Mouse (Mus musculus): ENCODE results near the gene Ppp1ca. TPM values are rescaled to one million over a fixed set of nuclear protein-coding genes. Genes with fewer than 3 reads are reported as not detected.

Ppp1ca gene
- polyA plus RNA-seq (2015; fragmentation: Nextera tagmentation; extraction: Ambion mirVana): 813 and 866 TPM in 2 replicates

DNA sequence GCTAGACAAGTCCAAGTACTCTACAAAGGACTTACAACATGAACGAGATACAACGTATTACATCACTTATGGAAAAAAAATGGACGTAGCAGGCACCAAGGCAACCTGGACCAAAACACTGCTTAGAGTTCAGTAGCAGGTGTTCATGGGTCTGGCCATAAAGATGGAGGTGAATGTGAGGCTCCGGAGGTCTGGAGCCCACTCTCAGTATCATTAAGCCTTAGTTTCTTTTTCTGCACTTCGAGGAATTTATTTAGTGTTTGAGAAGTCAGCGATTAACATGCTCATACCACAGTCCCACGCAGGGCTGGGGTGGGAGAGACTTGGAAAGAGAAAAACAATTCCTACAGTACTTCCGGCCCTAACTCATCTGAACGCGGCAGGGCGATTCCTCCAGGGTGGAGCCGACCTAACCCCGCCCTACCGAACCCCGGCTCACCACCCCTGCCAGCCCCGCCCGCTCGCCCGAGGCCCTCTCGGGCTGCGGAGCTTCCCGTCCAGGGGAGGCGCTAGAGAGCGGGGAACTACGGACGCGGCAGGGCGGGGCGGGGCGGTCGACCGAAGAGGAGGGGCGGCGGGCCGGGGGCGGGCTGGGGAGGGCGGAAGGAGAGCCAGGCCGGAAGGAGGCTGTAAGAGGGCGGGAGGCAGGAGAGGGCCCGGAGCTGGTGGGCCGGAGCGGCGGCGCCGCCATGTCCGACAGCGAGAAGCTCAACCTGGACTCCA lies at the start of gene Ppp1ca:
Gene Ppp1ca (plus strand): TSS at position 538 of the 723 bp plus-strand sequence.
- H3K4me2 ChIP-seq (ENCODE audit: low read depth, low read length): peak within 1 kb of the TSS; percentile 98
- peak within 1 kb of the TSS; percentile 99 for H3K9ac ChIP-seq (ENCODE audit: low read length)
- WGBS: 5% methylated on average over 42 of the region's 47 CpGs
- H3K9me3 ChIP-seq (replicated peaks; ENCODE audit: control insufficient read depth, low read length): no peaks in the 10 kb centered on the region
- peak; percentile 92 for ATAC-seq (replicated peaks; ENCODE audit: extremely low read depth, insufficient read depth, low FRiP score)
- peaks cover 30% of the 10 kb centered on the region for H3K36me3 ChIP-seq (ENCODE audit: control insufficient read depth, insufficient read depth)
- peaks cover 39% of the 10 kb centered on the region for H3K4me1 ChIP-seq (ENCODE audit: control insufficient read depth, insufficient read depth, low read length)
- H3K27ac ChIP-seq (ENCODE audit: low read length): peak within 1 kb of the TSS; percentile 96
- peak within 1 kb of the TSS; percentile 95 for H3K4me3 ChIP-seq (ENCODE audit: low read length)
- H3K27me3 ChIP-seq (ENCODE audit: control insufficient read depth, insufficient read depth, low read length): no peaks in the 10 kb centered on the region

DNA sequence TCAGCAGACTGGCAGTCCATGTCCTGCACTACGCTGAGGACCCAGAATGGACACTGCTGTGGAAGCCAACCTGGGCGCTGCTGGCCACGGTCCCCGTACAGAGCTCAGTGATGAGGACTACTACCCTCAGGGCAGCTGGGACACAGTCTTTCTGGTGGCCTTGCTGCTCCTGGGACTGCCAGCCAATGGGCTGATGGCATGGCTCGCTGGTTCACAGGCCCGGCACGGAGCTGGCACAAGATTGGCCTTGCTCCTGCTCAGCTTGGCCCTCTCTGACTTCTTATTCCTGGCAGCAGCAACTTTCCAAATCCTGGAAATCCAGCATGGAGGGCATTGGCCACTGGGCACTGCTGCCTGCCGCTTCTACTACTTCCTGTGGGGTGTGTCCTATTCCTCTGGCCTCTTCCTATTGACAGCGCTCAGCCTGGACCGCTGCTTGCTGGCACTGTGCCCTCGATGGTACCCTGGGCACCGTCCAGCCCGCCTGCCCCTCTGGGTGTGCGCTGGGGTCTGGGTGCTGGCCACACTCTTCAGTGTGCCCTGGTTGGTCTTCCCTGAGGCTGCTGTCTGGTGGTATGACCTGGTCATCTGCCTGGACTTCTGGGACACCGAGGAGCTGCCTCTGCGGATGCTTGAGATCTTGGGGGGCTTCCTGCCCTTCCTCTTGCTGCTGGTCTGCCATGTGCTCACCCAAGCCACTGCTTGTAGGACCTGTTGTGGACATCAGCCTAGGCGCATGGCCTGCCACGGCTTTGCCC lies 49.3 kb upstream of the Ppp1ca start:
- Histone ChIP-seq H3K27ac (ENCODE audit: low read length) (no peak overlapping the region), H3K9ac (ENCODE audit: low read length) (no peak overlapping the region), H3K36me3 (ENCODE audit: control insufficient read depth, insufficient read depth) (no peaks in the 10 kb centered on the region), H3K4me2 (ENCODE audit: low read depth, low read length) (no peak overlapping the region), H3K9me3 (replicated peaks; ENCODE audit: control insufficient read depth, low read length) (no peaks in the 10 kb centered on the region; the same call in 1 of the 2 replicates), H3K27me3 (ENCODE audit: control insufficient read depth, insufficient read depth, low read length) (no peaks in the 10 kb centered on the region), H3K4me1 (ENCODE audit: control insufficient read depth, insufficient read depth, low read length) (0 out of 2 replicates have a peak, but pooled peaks cover 3% of the 10 kb centered on the region), H3K4me3 (ENCODE audit: low read length) (no peak overlapping the region)
- WGBS: 83% methylated on average over 18 of the region's 18 CpGs
- no peak for ATAC-seq (replicated peaks; ENCODE audit: extremely low read depth, insufficient read depth, low FRiP score)

DNA sequence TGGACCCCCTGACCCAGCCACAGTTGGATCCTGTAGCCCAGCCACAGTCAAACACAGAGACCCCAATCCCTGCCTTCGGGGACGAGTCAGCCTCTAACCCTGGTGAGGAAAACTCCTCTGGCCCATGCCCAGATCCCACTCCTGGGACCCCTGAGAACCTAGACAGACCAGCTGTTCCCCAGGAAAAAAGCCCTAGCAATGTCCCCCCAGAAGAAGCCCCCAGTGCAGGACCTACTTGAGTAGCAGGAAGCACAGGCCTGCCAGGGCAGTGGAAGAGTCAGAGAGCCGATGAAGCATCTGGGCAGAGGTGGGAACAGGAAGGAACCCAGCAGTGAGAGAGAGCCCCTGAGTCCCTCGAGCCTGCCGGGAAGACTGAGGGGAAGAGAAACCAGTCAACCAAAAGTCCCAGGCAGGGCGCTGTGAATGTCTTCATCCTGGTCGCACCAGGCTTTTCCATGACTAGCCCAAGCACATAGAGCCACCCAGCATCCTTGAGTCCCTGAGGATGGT lies 48.1 kb upstream of the Ppp1ca start, which contains the start of gene Cabp4:
Gene Cabp4 (minus strand): TSS at position 275 of the 510 bp plus-strand sequence.
- H3K27me3 ChIP-seq (ENCODE audit: control insufficient read depth, insufficient read depth, low read length): no peaks in the 10 kb centered on the region
- ATAC-seq (replicated peaks; ENCODE audit: extremely low read depth, insufficient read depth, low FRiP score): no peak
- H3K4me1 ChIP-seq (ENCODE audit: control insufficient read depth, insufficient read depth, low read length): peaks cover 1% of the 10 kb centered on the region; the same call in 1 of the 2 replicates
- 71% methylated on average over 7 of the region's 7 CpGs for WGBS
- H3K9ac ChIP-seq (ENCODE audit: low read length): no peak within 1 kb of the TSS
- H3K36me3 ChIP-seq (ENCODE audit: control insufficient read depth, insufficient read depth): no peaks in the 10 kb centered on the region
- no peaks in the 10 kb centered on the region; the same call in 1 of the 2 replicates for H3K9me3 ChIP-seq (replicated peaks; ENCODE audit: control insufficient read depth, low read length)
- H3K4me2 ChIP-seq (ENCODE audit: low read depth, low read length): no peak within 1 kb of the TSS
- peak within 1 kb of the TSS; percentile 60 for H3K27ac ChIP-seq (ENCODE audit: low read length)
- no peak within 1 kb of the TSS for H3K4me3 ChIP-seq (ENCODE audit: low read length)

GRCm38 (mm10) chr19:4144550-4145498 lies 47.0 kb upstream of the Ppp1ca start:
- no peaks in the 10 kb centered on the region for H3K27me3 ChIP-seq (ENCODE audit: control insufficient read depth, insufficient read depth, low read length)
- 72% methylated on average over 16 of the region's 16 CpGs for WGBS

GRCm38 (mm10) chr19:4145936-4146335 lies 45.9 kb upstream of the Ppp1ca start:
- no peak for ATAC-seq (replicated peaks; ENCODE audit: extremely low read depth, insufficient read depth, low FRiP score)
- Histone ChIP-seq H3K9me3 (replicated peaks; ENCODE audit: control insufficient read depth, low read length) (no peaks in the 10 kb centered on the region; the same call in 1 of the 2 replicates), H3K4me3 (ENCODE audit: low read length) (no peak overlapping the region), H3K4me2 (ENCODE audit: low read depth, low read length) (no peak overlapping the region), H3K36me3 (ENCODE audit: control insufficient read depth, insufficient read depth) (peaks cover 4% of the 10 kb centered on the region), H3K27me3 (ENCODE audit: control insufficient read depth, insufficient read depth, low read length) (no peaks in the 10 kb centered on the region), H3K27ac (ENCODE audit: low read length) (no peak overlapping the region), H3K9ac (ENCODE audit: low read length) (no peak overlapping the region), H3K4me1 (ENCODE audit: control insufficient read depth, insufficient read depth, low read length) (peaks cover 9% of the 10 kb centered on the region)
- 89% methylated on average over 5 of the region's 5 CpGs for WGBS

More at GRCm38 (mm10) chr19:4144550-4145498, 47.0 kb upstream of the Ppp1ca start:
- Histone ChIP-seq H3K9ac (ENCODE audit: low read length) (no peak overlapping the region), H3K27ac (ENCODE audit: low read length) (peak overlapping the region; percentile 60), H3K4me2 (ENCODE audit: low read depth, low read length) (no peak overlapping the region), H3K36me3 (ENCODE audit: control insufficient read depth, insufficient read depth) (no peaks in the 10 kb centered on the region), H3K4me3 (ENCODE audit: low read length) (no peak overlapping the region), H3K4me1 (ENCODE audit: control insufficient read depth, insufficient read depth, low read length) (peaks cover 8% of the 10 kb centered on the region), H3K9me3 (replicated peaks; ENCODE audit: control insufficient read depth, low read length) (no peaks in the 10 kb centered on the region; the same call in 1 of the 2 replicates)
- no peak for ATAC-seq (replicated peaks; ENCODE audit: extremely low read depth, insufficient read depth, low FRiP score)

- H3K4me2 ChIP-seq (ENCODE audit: low read depth, low read length): no peak overlapping the region
- 60% methylated on average over 12 of the region's 12 CpGs for WGBS
- H3K9ac ChIP-seq (ENCODE audit: low read length): no peak overlapping the region
- H3K4me1 ChIP-seq (ENCODE audit: control insufficient read depth, insufficient read depth, low read length): peaks cover 9% of the 10 kb centered on the region
- no peak overlapping the region for H3K4me3 ChIP-seq (ENCODE audit: low read length)
- H3K27ac ChIP-seq (ENCODE audit: low read length): no peak overlapping the region
- no peak for ATAC-seq (replicated peaks; ENCODE audit: extremely low read depth, insufficient read depth, low FRiP score)
- H3K27me3 ChIP-seq (ENCODE audit: control insufficient read depth, insufficient read depth, low read length): no peaks in the 10 kb centered on the region
- H3K9me3 ChIP-seq (replicated peaks; ENCODE audit: control insufficient read depth, low read length): no peaks in the 10 kb centered on the region; the same call in 1 of the 2 replicates
- H3K36me3 ChIP-seq (ENCODE audit: control insufficient read depth, insufficient read depth): peaks cover 8% of the 10 kb centered on the region
Observed at GRCm38 (mm10) chr19:4146366-4147021, 45.4 kb upstream of the Ppp1ca start.

DNA sequence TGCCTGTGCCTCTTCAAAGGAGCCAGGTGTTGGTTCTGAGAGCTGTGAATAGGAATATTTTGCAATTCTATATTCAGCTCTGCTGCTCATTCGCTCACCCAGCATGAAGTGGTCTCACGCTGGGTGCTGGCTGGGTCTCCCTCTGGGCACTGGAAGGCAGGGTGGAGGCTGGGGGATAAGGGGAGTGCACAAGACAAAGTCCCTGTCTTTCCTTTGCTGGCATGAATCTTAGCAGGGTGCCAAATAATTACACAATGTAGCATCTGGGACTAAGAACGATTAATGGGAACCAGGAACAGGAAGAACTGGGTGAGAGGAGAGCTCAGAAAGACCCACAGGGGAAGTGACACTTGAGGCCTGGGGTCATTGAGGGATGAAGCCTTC lies 44.9 kb upstream of the Ppp1ca start:
- no peak overlapping the region for H3K27ac ChIP-seq (ENCODE audit: low read length)
- 52% methylated on average over 3 of the region's 3 CpGs for WGBS
- no peak for ATAC-seq (replicated peaks; ENCODE audit: extremely low read depth, insufficient read depth, low FRiP score)
- no peak overlapping the region for H3K4me2 ChIP-seq (ENCODE audit: low read depth, low read length)
- no peaks in the 10 kb centered on the region; the same call in 1 of the 2 replicates for H3K9me3 ChIP-seq (replicated peaks; ENCODE audit: control insufficient read depth, low read length)
- no peak overlapping the region for H3K9ac ChIP-seq (ENCODE audit: low read length)
- no peaks in the 10 kb centered on the region for H3K27me3 ChIP-seq (ENCODE audit: control insufficient read depth, insufficient read depth, low read length)
- H3K36me3 ChIP-seq (ENCODE audit: control insufficient read depth, insufficient read depth): peaks cover 8% of the 10 kb centered on the region
- peaks cover 12% of the 10 kb centered on the region for H3K4me1 ChIP-seq (ENCODE audit: control insufficient read depth, insufficient read depth, low read length)
- H3K4me3 ChIP-seq (ENCODE audit: low read length): no peak overlapping the region
